Mouse (Mus musculus) MEL (cell line): ENCODE measurements at regions not wholly inside any gene's neighbourhood (a gene's known extent, or its start where the extent isn't known, plus 50 kb on each side); places are given as distances from the start of the nearest gene placed in this dataset.

Source experiments
- CTCF ChIP-seq, 3 experiments: IDR thresholded peaks in 2 of 3; conservative IDR thresholded peaks in 1 of 3; 2 replicates each; pipeline ENCODE4 v1.5.1; 2011 to 2012; ENCODE audit warnings: low read length in 3 of 3, low read depth in 2 of 3, mild to moderate bottlenecking in 2 of 3, improper control_type of control experiment in 1 of 3, inconsistent platforms in 1 of 3, mixed read lengths in 1 of 3, moderate library complexity in 1 of 3; ENCODE audit not compliant: control insufficient read depth in 1 of 3, insufficient read depth in 1 of 3, poor library complexity in 1 of 3, severe bottlenecking in 1 of 3
- HCFC1 ChIP-seq: IDR thresholded peaks from 2 replicates; pipeline ENCODE4 v1.6.1; 2012; ENCODE audit warnings: low read depth, mild to moderate bottlenecking, inconsistent platforms, low read length, improper control_type of control experiment, moderate library complexity
- KAT2A ChIP-seq: conservative IDR thresholded peaks from 2 replicates; pipeline ENCODE4 v1.6.1; 2012; ENCODE audit warnings: low read depth, low read length, improper control_type of control experiment, inconsistent platforms
- NRF1 ChIP-seq: IDR thresholded peaks from 2 replicates; pipeline ENCODE4 v1.6.1; 2014; ENCODE audit warnings: low read depth, mild to moderate bottlenecking, inconsistent platforms, low read length, improper control_type of control experiment, moderate library complexity; ENCODE audit not compliant: poor library complexity, insufficient read depth, severe bottlenecking
- POLR2A ChIP-seq, 2 experiments: IDR thresholded peaks; 2 replicates each; pipeline ENCODE4 v1.6.1; 2011 to 2012; ENCODE audit warnings: low read length in 2 of 2, mild to moderate bottlenecking in 2 of 2, control low read depth in 1 of 2, improper control_type of control experiment in 1 of 2, low read depth in 1 of 2, moderate library complexity in 1 of 2; ENCODE audit not compliant: control insufficient read depth in 1 of 2, insufficient read depth in 1 of 2, poor library complexity in 1 of 2
- USF2 ChIP-seq, 2 experiments: IDR thresholded peaks; 2 replicates each; pipeline ENCODE4 v1.6.1; 2011 to 2012; ENCODE audit warnings: improper control_type of control experiment in 2 of 2, low read length in 2 of 2, borderline replicate concordance in 1 of 2, inconsistent platforms in 1 of 2, low read depth in 1 of 2, mild to moderate bottlenecking in 1 of 2; ENCODE audit not compliant: insufficient read depth in 1 of 2
- ZNF384 ChIP-seq: IDR thresholded peaks from 2 replicates; pipeline ENCODE4 v1.6.1; 2012; ENCODE audit warnings: low read depth, mild to moderate bottlenecking, inconsistent platforms, low read length, improper control_type of control experiment

GRCm38 (mm10) chr2:137808401-137809230 is 447.7 kb upstream of the Btbd3 start:
- no peak for TF ChIP-seq ZNF384
- TF ChIP-seq POLR2A (IDR thresholded peaks at IDR 0.05; ENCODE audit: control insufficient read depth in 1 of 2, insufficient read depth in 1 of 2, low read depth in 1 of 2, low read length in 2 of 2, poor library complexity in 1 of 2) = no peak
- no peak for TF ChIP-seq USF2 (IDR thresholded peaks at IDR 0.05; ENCODE audit: borderline replicate concordance in 1 of 2, insufficient read depth in 1 of 2, low read depth in 1 of 2, low read length in 2 of 2)
- no peak for TF ChIP-seq NRF1
- TF ChIP-seq HCFC1 = no peak
- no peak for TF ChIP-seq CTCF (IDR thresholded peaks at IDR 0.05 in 2 of 3, conservative IDR thresholded peaks at IDR 0.05 in 1 of 3; ENCODE audit: control insufficient read depth in 1 of 3, insufficient read depth in 1 of 3, low read depth in 2 of 3, low read length in 3 of 3, poor library complexity in 1 of 3, severe bottlenecking in 1 of 3)
- TF ChIP-seq KAT2A = no peak
